Mouse (Mus musculus) intestine, embryonic 16.5 days (tissue): ENCODE results near the gene Ppp1r3a. TPM values are rescaled to one million over a fixed set of nuclear protein-coding genes. Genes with fewer than 3 reads are reported as not detected.
"Not testable (repeated sequence)": the region's sequence is repeated elsewhere in the genome, so short reads cannot be mapped to it uniquely, and the experiment has no call there.

ENCODE experiments used
- ATAC-seq: fragments of 200-750 bp; cut with Nextera tagmentation; 2 replicates; pipeline ENCODE4 v1.8.0; 2017; ENCODE audit warnings: moderate TSS enrichment, moderate library complexity
- H3K27ac ChIP-seq: fragments of 300-500 bp; sonication (generic); 2 replicates; pipeline ENCODE4 v1.5.1; 2014; ENCODE audit warnings: mild to moderate bottlenecking, low read length
- H3K27me3 ChIP-seq: fragments of 300-500 bp; sonication (generic); replicated peaks from 2 replicates; pipeline ENCODE4 v1.6.1; 2014; ENCODE audit warnings: low read length, control low read depth, mixed read lengths; ENCODE audit not compliant: control insufficient read depth, insufficient read depth
- H3K36me3 ChIP-seq: fragments of 300-500 bp; sonication (generic); 2 replicates; pipeline ENCODE4 v1.6.1; 2014; ENCODE audit warnings: low read length, control low read depth; ENCODE audit not compliant: control insufficient read depth, insufficient read depth
- H3K4me1 ChIP-seq: fragments of 300-500 bp; sonication (generic); 2 replicates; pipeline ENCODE4 v1.6.1; 2014; ENCODE audit warnings: low read length, control low read depth, mixed read lengths; ENCODE audit not compliant: control insufficient read depth, insufficient read depth
- H3K4me2 ChIP-seq: fragments of 300-500 bp; sonication (generic); 2 replicates; pipeline ENCODE4 v1.6.1; 2014; ENCODE audit warnings: low read depth, low read length, control low read depth
- H3K4me3 ChIP-seq: fragments of 300-500 bp; sonication (generic); 2 replicates; pipeline ENCODE4 v1.5.1; 2014; ENCODE audit warnings: mild to moderate bottlenecking, low read length
- H3K9ac ChIP-seq: fragments of 300-500 bp; sonication (generic); 2 replicates; pipeline ENCODE4 v1.6.1; 2014; ENCODE audit warnings: low read depth, low read length
- H3K9me3 ChIP-seq: fragments of 300-500 bp; sonication (generic); 2 replicates; pipeline ENCODE4 v1.6.1; 2016; ENCODE audit warnings: low read length, control low read depth; ENCODE audit not compliant: control insufficient read depth
- WGBS: fragments of 180-500 bp; shearing (Covaris S2); extraction: QIAGEN DNeasy Blood & Tissue Kit; methylation state at CpG from one replicate; pipeline ENCODE4 v1.1.7; 2014; 5-methylcytosine and 5-hydroxymethylcytosine counted together
- polyA plus RNA-seq: library from polyadenylated mRNA; unstranded; fragments of >200 nt; fragmentation: Nextera tagmentation; extraction: Ambion mirVana; gene quantifications from 2 replicates; pipeline ENCODE4 v1.2.1, GENCODE M21; 2015

Gene Ppp1r3a
- polyA plus RNA-seq, 1 experiment from 2014 or later, result not detected

GRCm38 (mm10) chr6:14731011-14731410 lies 24.1 kb downstream of the Ppp1r3a start:
- no peaks in the 10 kb centered on the region for H3K9me3 ChIP-seq
- H3K36me3 ChIP-seq, result no peaks in the 10 kb centered on the region
- H3K4me2 ChIP-seq, result no peak overlapping the region
- no peak for ATAC-seq
- 73% methylated on average over 5 of the region's 5 CpGs for WGBS
- H3K27ac ChIP-seq, result no peak overlapping the region
- H3K27me3 ChIP-seq, result no peaks in the 10 kb centered on the region
- no peaks in the 10 kb centered on the region for H3K4me1 ChIP-seq
- no peak overlapping the region for H3K9ac ChIP-seq
- H3K4me3 ChIP-seq, result no peak overlapping the region

DNA sequence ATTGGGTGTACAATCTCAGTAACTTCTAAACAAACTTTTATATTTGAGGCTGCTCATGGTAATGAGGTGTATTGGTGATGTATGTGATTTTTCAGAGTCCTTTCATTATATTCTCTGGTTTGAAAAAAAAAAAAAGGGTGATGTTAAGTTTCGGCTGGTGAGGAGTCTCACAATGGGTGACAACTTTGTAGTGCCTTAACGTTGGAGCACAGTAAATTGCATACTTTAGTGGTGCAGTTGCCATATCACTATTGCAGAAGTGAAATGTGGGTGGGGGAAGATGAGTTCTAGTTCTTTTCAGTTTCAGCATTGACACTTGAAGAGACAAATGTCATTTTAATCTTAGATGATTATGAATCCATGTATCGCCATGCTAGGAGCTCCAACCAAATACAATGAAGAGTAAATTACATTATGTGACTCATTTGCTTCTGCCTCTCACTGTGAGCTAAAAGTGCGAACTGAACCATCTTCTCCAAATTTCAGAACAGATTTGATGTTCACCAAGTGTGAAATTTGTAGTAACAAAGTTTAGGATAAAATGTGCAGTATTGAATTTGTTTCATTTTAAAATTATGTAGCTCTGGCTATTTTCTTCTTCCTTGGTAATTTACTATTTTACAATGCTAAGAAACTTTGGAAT lies 34.2 kb downstream of the Ppp1r3a start:
- no peak overlapping the region for H3K4me2 ChIP-seq
- no peak overlapping the region for H3K9ac ChIP-seq
- H3K4me3 ChIP-seq, result no peak overlapping the region
- 81% methylated on average over 4 of the region's 4 CpGs for WGBS
- no peak for ATAC-seq
- H3K27ac ChIP-seq, result no peak overlapping the region
- no peaks in the 10 kb centered on the region for H3K27me3 ChIP-seq
- H3K4me1 ChIP-seq, result no peaks in the 10 kb centered on the region
- H3K36me3 ChIP-seq, result no peaks in the 10 kb centered on the region
- H3K9me3 ChIP-seq, result no peaks in the 10 kb centered on the region

GRCm38 (mm10) chr6:14720110-14720771 lies 34.8 kb downstream of the Ppp1r3a start:
- Histone ChIP-seq H3K4me2 (no peak overlapping the region), H3K27ac (no peak overlapping the region), H3K36me3 (no peaks in the 10 kb centered on the region), H3K4me3 (no peak overlapping the region), H3K27me3 (no peaks in the 10 kb centered on the region), H3K9me3 (no peaks in the 10 kb centered on the region), H3K9ac (no peak overlapping the region), H3K4me1 (no peaks in the 10 kb centered on the region)
- no peak for ATAC-seq
- 79% methylated on average over 6 of the region's 6 CpGs for WGBS

- H3K27ac ChIP-seq, result no peak overlapping the region
- no peak overlapping the region for H3K4me3 ChIP-seq
- H3K9ac ChIP-seq, result no peak overlapping the region
- H3K36me3 ChIP-seq, result no peaks in the 10 kb centered on the region
- H3K9me3 ChIP-seq, result no peaks in the 10 kb centered on the region
- ATAC-seq, result no peak
- H3K4me2 ChIP-seq, result no peak overlapping the region
- WGBS, result 68% methylated on average over 4 of the region's 4 CpGs
- no peaks in the 10 kb centered on the region for H3K27me3 ChIP-seq
- H3K4me1 ChIP-seq, result no peaks in the 10 kb centered on the region
Measured at GRCm38 (mm10) chr6:14715129-14715989, 39.7 kb downstream of the Ppp1r3a start.

DNA sequence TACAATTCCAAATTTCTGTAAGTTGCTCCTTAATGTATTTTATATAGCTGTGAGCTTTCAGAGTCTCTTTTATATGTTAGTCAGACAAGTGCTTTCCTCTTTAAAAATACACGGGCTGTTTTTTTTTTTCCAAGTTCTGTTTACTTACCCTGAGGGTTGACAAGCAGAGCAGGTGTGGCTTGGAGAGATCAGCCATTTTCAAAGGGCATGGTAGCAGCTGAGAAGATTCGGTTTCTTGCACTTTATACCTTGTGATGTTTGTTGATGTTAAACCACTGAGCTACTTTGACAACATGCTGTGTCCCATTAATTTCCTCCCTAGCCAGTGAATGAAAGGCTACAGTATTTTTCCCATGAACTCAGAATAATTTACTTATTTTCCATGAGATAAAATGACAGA lies 42.9 kb downstream of the Ppp1r3a start:
- H3K9me3 ChIP-seq, result no peaks in the 10 kb centered on the region
- no peak overlapping the region for H3K9ac ChIP-seq
- H3K4me2 ChIP-seq, result no peak overlapping the region
- ATAC-seq, result no peak
- no peaks in the 10 kb centered on the region for H3K27me3 ChIP-seq
- no peaks in the 10 kb centered on the region for H3K4me1 ChIP-seq
- 31% methylated on average over 2 of the region's 2 CpGs for WGBS
- H3K4me3 ChIP-seq, result no peak overlapping the region
- H3K36me3 ChIP-seq, result no peaks in the 10 kb centered on the region
- H3K27ac ChIP-seq, result no peak overlapping the region

DNA sequence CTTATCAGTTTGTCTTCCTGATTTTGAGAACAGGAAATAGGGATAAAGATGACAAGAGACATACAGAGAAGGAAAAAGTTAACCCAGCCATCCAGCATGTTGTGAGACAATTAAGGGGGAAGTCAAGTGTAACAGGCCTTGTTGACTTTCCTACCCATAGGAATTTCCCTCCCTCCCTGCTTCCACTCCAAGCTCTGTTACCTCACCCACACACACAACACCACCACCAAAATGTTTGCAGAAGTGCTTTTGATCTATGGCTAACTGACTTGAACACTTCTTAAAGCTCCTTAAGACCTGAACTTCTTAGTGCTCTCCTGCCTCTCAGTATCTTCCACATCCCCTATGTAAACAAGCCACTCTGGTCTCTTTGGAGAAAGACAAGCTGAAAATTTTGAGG lies 55.0 kb downstream of the Ppp1r3a start:
- ATAC-seq, result no peak
- Histone ChIP-seq H3K4me1 (no peaks in the 10 kb centered on the region), H3K4me2 (no peak overlapping the region), H3K27me3 (no peaks in the 10 kb centered on the region), H3K9ac (no peak overlapping the region), H3K9me3 (no peaks in the 10 kb centered on the region), H3K36me3 (no peaks in the 10 kb centered on the region), H3K4me3 (no peak overlapping the region), H3K27ac (no peak overlapping the region)

DNA sequence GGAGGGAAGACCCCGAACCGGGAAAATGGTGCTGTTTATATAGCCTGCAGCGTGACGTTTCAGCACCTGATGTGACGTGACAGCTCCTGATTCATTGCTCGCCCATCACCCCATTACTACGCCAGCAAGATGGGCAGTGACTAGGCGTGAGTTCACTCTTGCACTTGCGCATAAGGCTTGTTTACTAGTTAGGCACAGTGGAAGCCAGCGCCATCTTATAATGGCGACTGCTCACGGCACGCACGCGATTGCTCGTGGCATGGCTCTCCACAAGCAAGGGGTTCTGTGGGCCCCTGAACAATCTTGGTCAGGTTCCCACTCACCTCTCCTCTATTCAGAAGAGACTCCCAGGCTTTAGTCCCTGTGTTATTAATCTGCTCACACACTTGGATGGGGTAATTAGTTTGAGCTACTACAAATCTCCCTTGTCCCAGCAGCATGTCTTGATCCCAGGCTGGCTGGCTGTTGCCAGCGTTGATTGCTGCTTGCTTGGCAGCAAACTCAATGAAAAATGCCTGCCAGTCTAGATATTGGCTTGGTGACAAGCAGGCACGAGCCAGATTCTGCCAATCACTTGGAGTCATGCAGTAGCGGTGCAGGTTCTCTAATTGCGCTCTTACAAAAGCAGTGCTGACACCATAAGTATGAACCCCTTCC lies 75.7 kb downstream of the Ppp1r3a start:
- not testable (repeated sequence) for H3K4me2 ChIP-seq, H3K9me3 ChIP-seq, H3K27me3 ChIP-seq, H3K36me3 ChIP-seq, H3K4me1 ChIP-seq, ATAC-seq, H3K27ac ChIP-seq, H3K4me3 ChIP-seq, H3K9ac ChIP-seq
- 90% methylated on average over 20 of the region's 20 CpGs for WGBS

GRCm38 (mm10) chr6:14668966-14669365 lies 86.1 kb downstream of the Ppp1r3a start:
- 87% methylated on average over 2 of the region's 2 CpGs for WGBS
- not testable (repeated sequence) for H3K9ac ChIP-seq, H3K36me3 ChIP-seq, H3K27ac ChIP-seq, H3K4me3 ChIP-seq, H3K4me2 ChIP-seq, H3K4me1 ChIP-seq, H3K27me3 ChIP-seq, H3K9me3 ChIP-seq, ATAC-seq

- H3K4me1 ChIP-seq, H3K36me3 ChIP-seq, H3K9ac ChIP-seq, H3K27ac ChIP-seq, H3K4me3 ChIP-seq, H3K27me3 ChIP-seq, H3K4me2 ChIP-seq, ATAC-seq, H3K9me3 ChIP-seq: not testable (repeated sequence)
- WGBS, result 80% methylated on average over 2 of the region's 2 CpGs
Measured at GRCm38 (mm10) chr6:14667651-14668050, 87.4 kb downstream of the Ppp1r3a start.
